Mouse (Mus musculus) neutrophil, adult 5-6 weeks (primary cell): ENCODE measurements around the gene Gm10097. TPM values are rescaled to one million over a fixed set of nuclear protein-coding genes. Genes with fewer than 3 reads are reported as not detected.

Experiments used
- ATAC-seq: fragments of 151-379, 151-347 bp; 2 replicates; pipeline ENCODE4 v1.8.0; 2017; ENCODE audit warnings: mild to moderate bottlenecking, moderate TSS enrichment; ENCODE audit not compliant: insufficient number of reproducible peaks, poor library complexity, low FRiP score, severe bottlenecking; ENCODE audit errors: extremely low read depth
- total RNA-seq: library from RNA; stranded (forward); fragments of 200-1000 nt; gene quantifications from 2 replicates; pipeline ENCODE4 v1.2.3, GENCODE M21; 2017

Gene Gm10097
- not detected in 2 replicates for total RNA-seq

DNA sequence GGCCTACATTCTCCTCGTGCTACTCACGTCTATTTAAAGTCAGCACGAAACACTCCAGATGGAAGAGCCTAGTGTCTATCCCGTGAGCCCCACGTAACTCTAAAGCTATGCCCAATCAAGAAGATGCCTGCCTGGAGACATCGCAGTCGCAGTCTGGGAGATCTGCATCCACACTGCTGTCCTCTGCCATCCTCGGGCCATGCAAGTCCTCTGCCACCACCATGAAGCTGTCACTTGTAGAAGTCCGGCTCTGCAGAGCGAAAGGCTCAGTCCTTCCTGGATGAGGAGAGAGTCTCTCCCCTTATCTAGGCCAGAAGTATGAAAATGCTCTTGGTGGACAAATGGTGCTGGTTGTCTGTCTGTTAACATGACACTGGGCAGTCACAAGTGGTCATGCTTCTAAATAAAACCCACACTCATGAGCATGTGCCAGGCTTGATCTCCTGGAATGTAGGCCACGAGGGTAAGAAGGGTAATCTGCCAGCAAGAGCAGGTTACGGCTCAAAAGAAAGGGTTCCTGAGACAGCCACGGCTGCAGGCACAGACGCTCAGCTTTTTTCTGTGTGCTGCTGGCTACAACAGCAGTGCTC is at the start of gene Gm10097:
Gene Gm10097, plus strand, starts transcription at position 517 of the 590 bp plus-strand sequence.
- ATAC-seq = no peak

- no peak for ATAC-seq
These were observed 43.1 kb upstream of the Gm10097 start for GRCm38 (mm10) chr10:5025906-5026305.

- no peak for ATAC-seq
These were observed 41.8 kb upstream of the Gm10097 start for GRCm38 (mm10) chr10:5027208-5027607.

- ATAC-seq = no peak
These were observed 40.7 kb upstream of the Gm10097 start for GRCm38 (mm10) chr10:5028301-5028700.

DNA sequence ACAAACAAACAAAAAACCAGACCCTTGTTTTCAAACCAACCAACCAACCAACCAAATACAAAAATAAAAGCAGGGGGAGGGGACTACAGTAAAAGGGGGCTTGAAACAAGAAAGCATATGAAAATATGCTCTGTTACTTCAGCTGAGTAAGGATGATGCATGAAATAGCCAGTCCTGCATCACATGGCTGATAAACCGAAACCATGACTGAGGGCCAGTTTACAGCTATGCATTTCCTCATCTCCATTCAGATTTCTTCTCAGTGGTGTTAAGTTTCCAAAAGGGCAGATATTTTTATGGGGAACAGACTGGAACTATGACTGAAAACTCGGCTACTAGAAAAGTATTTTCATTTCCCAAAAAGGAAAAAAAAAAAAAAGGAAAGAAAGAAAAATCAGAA is 39.8 kb upstream of the Gm10097 start:
- no peak for ATAC-seq

DNA sequence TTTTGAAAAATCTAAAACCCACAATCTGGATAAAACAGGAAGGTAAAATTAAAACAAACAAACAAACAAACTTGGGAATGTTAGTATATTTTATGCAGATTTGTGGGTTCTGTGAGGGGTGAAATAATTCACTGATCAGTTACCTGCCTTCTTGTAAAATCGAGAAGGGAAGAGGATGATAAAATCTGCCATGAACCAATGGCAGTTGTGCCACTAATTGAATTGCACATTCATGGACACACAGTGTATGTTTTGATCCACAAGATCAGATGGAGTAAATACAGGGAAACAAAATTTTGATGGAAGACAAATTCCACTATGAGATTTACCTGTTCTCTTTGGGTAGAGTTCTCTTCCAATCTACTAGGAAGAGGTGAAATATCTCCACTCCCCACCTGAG is 39.1 kb upstream of the Gm10097 start:
- ATAC-seq = no peak

GRCm38 (mm10) chr10:5032192-5033048 is 36.6 kb upstream of the Gm10097 start:
- no peak for ATAC-seq

DNA sequence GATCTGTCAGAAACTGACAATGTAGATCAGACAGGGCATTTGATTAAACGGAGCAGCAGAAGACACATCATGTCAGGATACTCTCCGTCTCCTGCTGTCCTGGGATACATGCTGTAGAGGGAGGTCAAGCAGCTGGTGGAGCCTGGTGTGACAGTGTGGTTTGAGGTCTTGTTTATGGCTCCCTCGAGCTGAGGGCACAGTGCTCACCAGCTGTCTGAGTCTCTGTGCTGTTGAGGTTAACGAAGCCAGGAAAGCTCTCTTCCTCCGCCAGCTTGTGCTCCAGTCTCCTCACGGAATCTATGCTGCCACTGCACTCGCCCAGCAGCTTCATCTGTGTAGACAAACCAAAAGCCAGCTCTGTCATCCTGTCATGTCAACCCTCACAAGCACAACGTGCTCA is 27.7 kb upstream of the Gm10097 start:
- no peak for ATAC-seq

DNA sequence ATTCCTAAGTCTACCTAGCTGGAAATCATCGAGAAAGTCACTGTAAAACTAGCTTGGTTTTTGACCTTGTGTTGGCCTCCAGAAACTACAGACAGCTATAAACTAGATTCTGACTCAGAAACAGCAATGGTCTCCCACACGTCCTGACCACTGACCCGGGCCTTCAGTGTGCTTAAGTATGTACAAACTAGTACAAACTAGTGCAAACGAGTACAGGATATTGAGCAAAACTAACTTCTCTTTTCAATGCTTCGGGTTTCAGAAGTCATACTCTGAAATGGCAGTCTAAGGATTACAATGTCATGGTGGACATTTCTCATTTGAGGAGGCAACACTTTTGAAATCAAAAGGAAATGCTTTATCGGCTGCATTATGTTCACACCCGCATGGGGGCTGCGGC is 24.5 kb upstream of the Gm10097 start:
- ATAC-seq = peak; percentile 10; the same call in 1 of the 2 replicates

DNA sequence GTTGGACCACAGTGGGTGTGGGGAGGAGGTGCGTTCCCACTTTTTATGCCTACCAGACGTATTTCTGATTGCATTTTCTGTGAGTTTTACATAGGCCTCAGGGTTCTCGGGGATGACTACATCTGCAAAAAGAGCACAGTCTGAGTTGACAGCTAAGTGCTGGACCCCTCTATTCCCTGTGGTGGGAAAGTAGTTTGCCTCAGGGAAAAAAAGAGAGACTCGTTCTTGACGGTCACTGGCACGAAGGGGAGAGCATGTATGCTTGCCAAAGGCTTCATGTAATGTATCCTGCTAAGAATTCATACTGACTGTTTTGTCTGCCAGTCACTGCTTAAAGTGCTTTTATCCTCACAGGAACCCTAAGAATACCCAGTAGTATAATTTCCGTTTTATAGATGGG is 23.8 kb upstream of the Gm10097 start:
- no peak for ATAC-seq

DNA sequence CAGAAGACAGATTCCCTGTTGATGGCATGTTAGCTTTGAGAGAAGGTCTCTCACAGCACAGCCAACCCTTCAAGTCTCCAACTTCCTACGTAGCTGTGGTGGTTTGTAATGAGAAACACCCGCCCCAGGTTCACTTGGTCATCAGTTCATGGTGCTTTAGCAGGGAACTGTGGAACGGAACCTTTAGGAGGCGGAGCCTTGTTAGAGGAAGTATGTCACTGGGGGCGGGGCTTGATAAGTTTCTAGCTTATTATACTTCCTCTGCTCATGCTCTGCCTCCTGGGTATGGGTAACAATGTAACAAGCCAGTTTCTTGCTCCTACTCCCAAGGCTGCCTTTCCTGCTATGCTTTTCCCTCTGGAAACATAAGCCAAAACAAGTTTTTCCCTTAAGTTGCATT is 23.3 kb upstream of the Gm10097 start:
- peak; percentile 67 for ATAC-seq

- no peak for ATAC-seq
These were observed 12.7 kb upstream of the Gm10097 start for GRCm38 (mm10) chr10:5056243-5056735.

DNA sequence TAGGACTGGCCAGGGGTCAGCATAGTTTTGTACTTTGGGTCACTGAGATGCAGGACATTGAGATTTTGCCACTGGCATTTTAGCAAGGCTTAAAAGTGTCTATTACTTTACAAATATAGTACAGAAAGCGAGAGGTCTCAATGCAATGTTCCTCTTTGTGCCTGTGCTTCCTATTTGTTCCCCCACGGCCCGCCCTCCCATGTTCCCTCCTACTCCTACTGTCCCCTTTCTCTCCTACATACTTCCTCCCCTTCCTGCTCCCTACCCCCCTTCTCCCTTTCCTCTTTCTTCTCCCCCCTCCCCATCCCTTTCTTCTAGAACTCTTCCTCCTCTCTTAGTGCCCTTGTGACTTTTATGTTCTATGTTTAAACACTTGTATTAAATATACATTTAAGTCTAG is 12.1 kb upstream of the Gm10097 start:
- ATAC-seq = no peak

DNA sequence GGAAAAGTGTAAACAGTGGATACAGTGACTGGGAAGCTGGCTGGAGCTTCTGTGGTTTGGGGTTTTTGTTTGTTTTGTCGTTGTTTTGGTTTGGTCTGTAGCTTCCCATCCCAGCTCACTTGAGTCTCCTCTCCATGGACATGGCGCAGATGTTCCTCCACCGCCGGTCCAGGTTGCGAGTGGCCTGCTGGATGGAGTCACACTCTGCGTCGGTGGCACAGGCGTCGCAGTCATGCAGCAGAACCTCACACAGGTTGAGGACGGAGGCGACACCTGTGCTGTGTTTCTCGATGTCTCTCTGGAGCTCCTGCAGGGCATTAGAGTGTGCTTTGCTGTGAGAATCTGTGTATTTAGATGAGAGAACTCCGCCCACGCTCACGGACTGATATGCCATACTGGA is 11.3 kb upstream of the Gm10097 start:
- ATAC-seq = no peak

DNA sequence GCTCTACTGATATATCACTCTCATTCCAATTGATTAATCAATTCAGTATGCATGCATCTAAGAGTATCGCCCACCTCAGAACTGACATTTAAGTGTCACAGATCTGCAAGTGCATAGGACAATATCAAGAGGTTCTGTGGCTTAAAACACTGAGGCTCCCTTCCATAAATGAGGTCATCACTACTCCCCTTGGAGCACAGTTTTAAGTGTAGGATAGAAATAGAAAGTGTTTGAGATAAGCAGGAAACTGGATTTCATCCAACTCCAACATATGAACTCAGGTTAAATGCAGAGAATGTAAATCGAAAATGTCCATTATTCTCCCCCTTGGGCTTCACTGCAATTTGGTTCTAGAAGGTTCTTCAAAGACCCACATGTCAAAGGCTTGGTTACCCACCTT is 10.1 kb upstream of the Gm10097 start:
- no peak for ATAC-seq

DNA sequence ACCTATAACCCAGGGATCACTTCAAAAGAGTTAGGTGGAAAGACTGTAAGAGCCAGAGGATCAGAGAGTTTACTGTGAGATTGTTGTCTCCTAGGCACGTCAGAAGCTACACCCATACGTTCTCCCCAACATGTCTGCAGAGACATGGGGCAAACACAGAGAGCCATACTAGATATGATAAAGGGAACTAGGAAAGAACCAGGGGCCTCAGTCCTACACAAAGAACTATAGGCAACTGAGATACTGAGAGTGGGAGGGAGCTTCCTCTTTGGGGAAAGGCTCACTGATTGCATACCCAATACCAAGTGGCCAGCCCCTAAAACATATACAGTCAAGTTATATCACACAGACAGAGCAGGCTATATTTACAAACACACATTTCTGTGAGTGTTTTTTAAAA is 9.0 kb upstream of the Gm10097 start:
- ATAC-seq = no peak

DNA sequence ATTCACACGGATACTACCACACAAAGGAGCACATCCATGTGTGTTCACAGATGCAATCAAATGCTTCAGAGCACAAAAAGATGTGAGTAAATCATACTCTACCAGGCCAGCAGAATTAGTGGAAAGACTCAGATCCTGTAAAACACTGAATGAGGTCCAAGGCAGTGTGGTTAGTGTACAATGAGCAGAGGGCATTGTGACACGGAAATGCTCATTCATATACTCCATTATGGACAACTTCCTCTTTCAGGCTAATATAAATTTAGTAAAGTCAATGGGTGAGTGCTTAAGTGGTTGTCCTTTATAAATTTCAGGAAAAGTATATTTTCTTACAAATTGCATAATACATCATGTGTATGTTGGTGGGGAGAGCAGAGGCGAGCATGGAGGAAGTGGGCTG is 1.9 kb upstream of the Gm10097 start:
- ATAC-seq = no peak

- no peak for ATAC-seq
These were observed 1.4 kb downstream of the Gm10097 start for GRCm38 (mm10) chr10:5070168-5070940.

DNA sequence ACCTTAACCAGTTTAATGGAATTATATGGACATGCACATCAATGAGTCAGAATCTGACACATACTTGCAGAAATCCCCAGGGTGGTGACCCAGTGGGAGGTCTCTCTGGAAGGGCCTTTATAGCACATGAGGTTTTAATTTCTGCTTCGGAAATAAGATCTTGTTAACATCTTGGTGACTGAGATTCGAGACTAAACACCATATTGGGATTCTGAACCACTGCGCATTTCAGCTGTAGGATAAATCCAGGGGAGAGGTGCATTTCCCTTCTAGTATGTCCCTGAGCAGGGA is 1.9 kb downstream of the Gm10097 start:
- no peak for ATAC-seq

- ATAC-seq = no peak
These were observed 3.1 kb downstream of the Gm10097 start for GRCm38 (mm10) chr10:5072054-5072453.
